Mouse (Mus musculus) MEL-GATA-1-ER (cell line): ENCODE results near the gene Rpl31.

Experiments
- DNase-seq: peaks from one replicate; pipeline ENCODE4 v3.0.0-alpha.2; 2012; ENCODE audit warnings: low read depth; ENCODE audit errors: extremely low read depth

Rpl31 gene

DNA sequence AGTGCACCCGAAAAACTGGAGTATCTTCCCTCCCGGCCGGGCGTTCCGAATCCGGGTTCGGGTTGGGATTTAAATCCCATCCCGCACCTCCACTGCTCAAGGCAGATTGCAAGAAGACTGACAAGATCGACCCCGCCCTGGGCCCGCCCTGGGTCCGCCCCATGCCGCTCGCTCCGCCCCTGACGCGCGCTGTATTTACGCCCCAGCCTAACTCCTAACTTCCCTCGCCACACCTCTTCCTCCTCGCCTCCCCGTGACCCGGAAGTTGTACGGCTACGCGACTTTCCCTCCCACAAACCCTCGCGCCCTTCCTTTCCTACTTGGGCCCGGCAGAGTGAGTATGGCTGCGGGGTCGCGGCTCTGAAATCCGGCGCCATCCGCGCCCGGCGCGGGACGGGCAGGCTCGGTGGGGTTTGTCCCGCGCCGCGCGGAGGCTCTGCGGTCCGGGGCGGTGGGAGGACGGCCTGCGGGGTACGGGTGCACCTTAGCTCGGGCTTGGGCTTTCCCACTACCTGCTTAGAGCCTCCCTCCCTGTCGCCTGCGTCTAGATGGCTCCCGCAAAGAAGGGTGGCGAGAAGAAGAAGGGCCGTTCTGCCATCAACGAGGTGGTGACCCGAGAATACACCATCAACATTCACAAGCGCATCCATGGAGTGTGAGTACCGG is at the start of gene Rpl31:
Gene Rpl31 (plus strand): TSS at position 242 of the 666 bp plus-strand sequence.
- DNase-seq = peak; percentile 82

DNA sequence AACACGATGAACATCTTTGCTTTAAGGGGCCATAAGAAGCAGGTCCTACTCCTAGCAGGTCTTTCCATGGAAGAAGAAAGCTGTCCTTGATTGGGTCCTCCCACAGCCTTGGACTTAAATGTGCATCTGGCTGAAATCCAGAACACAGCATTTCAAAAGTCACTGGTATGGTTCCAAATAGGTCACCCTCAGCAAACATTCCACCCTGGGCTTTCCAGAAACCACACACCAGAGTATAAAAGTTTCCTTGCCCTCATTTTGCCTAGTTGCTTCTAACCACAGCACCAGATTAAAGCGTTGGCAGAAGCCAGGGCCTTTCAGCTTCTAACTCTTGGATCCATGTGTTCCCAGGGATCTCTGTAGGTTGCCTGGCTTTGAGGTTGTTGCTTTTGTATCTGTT is 49.7 kb upstream of the Rpl31 start:
- no peak for DNase-seq

DNA sequence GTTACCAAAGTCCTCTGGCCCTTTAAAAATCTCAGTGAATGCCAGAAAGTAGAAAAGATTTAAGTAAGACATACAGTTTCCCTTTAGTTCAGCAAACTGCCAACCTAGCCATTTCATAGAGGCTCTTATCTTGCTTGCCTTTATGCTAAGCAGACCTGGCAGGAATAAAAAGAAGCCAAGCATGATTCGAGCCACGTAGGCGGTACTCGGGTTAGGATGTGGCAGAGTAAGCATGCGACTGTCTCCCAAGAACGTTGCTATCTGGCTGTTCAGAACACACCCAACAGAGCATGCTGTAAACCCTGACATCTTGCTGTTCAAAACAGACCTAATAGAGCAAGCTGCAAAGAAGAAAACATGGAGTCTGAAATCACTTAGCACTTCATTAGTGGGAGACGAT is 48.8 kb upstream of the Rpl31 start:
- DNase-seq = no peak

DNA sequence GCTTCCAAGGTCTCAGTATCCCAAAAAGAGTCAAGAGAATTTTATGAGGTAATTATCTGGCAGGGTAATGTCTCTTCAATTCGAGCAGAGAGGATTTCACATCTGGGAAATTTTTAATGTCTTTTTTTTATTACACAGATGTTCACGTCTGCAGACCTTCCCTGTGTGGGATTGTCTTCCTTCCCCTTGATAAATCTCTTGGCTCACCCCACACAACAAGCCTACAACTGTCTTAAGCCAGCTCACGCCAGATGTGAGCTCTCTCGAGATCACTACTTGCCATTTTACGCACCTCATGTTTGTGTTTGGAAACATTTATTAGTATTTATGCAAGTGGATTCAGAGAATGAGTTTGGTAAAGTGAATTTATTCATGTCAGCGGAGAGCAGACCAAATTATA is 45.7 kb upstream of the Rpl31 start:
- DNase-seq = no peak

DNA sequence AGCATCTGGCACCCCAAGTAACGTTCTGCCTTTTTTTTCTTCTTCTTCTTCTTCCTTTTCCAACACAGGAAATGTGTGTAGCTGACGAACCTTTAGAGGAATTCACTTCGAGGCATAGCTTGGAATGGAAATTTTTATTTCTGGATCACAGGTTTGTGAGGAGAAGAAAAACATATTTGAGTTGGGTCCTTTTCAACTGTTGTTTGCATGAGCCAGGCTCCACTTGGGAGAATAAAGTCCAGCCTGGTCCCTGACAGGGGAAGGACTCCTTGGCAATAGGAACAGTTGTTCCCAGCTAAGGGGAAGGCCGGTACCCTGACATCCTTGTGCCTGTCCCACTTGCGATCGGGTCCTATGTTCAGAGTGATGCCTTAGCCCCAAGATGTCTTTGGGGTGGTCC is 42.4 kb upstream of the Rpl31 start:
- no peak for DNase-seq

DNA sequence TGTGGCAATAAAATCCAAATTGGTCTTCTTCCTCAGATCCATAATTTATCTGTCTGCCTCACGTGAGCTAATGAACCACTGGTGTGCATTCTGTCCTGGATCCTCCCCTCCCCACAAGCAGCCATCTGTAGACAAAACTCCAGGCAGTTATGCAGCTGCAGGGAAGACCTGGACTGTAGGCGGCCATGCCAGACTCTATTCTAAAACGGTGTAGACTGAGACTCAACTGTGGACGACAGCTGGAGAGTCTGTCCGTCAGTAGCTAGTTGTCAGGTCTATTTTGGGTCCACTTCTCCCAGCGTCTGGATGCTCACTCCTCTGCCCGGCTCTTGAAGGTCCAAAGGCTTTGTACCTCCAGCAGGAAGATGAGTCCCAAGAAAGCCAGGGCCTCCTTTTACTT is 40.1 kb upstream of the Rpl31 start:
- no peak for DNase-seq

DNA sequence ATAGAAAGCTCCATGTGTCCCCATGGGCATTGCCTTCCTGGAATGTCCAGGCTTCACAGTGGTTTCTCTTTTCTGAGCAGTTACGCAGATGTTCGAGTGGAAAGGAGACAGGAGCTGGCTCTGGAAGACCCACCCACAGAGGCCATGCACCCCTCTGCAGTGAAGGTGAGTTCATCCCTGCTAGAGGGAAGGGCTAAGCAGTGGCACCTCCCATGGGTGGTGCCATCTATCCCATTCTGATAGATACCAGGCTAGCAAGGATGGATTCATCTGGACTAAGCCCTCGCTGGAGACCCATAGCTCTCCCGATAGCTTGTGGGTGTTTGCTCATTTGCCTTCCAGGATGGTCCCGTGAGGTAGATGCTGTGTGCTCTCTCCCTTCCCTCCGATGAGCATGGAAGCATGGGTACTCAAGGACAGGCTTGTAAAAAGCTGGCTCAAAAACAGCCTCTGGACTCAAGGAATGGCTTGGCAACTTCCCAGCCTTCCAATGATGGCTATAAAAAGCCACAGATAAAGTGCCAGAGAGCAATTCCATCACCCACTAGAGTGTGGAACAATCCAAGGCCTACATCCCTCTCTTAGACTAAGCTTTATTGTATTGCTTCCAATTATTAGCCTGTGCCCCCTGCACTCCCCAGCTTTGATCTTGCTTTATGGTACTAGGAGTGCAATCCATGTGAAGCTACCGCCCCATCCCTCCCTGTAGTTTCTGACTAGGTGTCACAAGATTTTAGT is 36.6 kb upstream of the Rpl31 start:
- DNase-seq = no peak

DNA sequence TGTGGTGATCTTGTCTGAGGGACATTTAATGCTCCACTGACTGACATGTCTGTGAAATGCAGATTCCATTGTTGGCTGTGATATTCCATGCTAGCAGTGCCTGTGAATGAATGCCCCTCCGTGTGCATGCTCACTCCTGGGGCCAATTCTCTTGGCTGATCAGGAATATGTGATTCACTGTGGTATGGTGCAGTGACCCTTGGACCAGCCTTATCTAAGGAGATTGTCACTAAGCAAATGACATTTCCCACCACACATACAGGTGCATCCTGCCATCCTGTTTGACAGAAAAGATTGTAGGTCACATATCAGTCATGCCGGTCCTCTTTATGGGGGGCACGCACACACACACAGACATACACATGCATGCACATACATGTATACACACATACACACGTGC is 35.2 kb upstream of the Rpl31 start:
- DNase-seq = no peak

DNA sequence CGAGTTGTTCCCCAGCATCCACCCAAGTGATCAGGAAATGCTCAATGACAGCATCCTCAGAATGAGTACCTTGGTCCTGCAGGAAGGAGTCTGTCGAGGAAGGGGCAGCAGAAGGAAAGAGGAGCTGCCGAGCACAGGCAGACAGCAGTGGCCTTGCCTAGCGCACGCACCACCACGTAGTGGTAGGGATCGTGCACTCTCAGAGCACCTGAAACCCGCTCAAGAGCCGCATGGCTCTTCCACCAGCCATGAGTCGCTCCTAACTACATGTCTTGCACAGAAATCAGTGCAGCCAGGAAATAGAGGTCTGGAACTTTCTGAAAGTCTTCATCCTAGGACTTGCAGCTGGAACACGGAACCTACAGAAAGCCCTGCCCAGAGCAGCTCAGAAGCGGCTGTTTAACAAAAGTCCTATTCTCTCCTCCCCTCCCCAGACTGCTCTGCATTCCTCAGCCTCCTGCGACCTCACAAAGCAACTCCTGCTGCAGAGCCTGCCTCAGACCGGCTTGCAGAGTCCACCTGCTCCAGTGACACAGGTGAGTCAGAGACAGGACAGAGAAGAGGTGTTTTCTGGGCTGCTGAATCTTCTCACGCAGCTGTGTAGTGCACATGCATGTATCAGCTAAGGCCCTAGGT is 32.0 kb upstream of the Rpl31 start:
- no peak for DNase-seq

DNA sequence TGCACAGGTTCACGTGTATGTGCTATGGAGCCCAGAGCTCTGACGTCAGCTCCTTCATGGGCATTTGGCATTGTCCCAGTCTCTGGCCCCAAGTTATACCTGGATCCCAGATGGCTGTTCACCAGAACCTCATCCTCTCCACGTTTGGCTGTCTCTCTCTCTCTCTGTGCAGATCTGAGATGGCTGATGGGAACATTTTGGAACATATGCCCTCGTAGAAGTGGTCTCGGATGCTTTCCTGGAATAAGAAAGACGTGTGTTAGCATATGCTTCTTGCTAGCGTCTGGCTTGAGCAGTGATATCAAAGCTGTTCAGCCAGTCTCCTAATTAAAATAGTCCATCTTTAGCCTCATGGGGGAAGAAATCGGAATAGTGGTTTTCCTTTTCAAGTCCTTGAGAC is 30.9 kb upstream of the Rpl31 start:
- no peak for DNase-seq

DNA sequence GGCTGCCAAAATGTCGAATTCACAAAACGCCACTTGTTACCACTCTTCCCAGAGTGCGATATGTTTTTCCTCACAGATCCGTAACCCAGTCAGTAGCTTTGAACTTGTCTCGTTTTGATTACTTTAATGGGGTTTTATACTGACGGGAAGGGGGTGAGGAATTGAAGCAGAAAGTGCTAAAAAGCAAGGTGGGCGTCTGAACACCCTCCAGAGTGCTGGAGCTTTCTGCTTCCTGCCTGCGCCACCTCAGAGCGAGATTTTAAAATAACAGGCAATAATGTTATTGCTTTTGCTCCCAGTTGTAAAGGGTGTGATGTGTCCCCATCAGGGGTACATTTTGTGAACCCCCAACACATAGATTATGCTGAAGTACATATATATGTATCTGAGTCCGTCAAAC is 28.8 kb upstream of the Rpl31 start:
- no peak for DNase-seq

DNA sequence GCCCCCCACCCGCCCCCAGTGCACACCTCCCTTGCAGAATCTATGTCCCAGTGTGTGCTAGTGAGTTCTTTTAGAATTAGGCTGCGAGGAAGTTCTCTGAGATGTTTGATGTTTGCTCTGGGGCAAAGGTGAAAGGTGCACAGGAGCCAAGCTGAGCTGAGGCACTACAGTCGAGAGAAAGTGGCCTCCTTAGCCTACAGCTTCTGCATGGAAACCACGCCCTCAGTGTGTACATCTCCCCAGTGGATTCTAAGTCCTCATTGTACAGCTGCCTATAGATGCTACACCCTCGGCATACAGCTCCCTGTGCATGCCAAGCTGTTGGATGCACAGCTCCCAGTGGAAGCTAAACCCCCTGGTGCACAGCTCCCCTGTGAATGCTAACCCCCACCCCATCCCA is 28.2 kb upstream of the Rpl31 start:
- no peak for DNase-seq

DNA sequence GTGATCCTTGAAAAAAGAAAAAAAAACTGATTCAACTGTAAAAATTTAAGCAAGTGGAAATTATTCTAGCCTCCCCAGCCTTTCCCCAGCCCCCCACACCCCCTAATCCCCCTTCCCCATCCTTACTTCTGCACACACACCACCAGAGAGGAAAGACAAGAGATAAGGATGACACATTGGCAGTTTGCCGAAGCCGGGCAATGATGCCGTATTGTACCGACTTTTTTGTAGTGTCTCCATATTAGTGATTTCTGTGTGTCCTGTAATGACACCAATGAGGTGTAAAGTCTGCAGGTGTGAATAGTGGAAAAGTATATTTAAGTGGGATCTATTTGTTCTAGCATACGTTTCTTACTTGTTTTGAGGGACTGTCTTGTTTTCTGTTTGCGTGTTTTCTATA is 27.5 kb upstream of the Rpl31 start:
- DNase-seq = peak; percentile 31

DNA sequence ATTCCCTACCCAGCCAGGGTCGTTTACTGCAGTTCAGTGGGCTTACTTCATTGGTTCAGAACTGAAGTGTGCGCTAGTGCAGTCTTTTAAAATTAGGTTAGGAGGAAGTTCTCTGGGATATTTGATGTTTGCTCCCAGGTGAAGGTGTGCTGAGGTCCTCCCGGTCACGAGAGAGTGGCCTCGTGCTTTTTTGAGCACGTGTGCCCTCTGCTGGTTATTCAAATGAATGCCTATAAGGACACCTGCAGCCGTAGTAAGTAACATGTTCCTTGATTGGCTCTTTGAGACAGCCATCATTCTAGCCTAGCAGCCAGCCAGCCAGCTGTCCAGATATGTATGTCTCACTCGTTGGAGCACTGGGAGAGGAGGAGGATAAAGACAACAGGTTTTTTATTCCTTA is 27.0 kb upstream of the Rpl31 start:
- peak; percentile 38 for DNase-seq

DNA sequence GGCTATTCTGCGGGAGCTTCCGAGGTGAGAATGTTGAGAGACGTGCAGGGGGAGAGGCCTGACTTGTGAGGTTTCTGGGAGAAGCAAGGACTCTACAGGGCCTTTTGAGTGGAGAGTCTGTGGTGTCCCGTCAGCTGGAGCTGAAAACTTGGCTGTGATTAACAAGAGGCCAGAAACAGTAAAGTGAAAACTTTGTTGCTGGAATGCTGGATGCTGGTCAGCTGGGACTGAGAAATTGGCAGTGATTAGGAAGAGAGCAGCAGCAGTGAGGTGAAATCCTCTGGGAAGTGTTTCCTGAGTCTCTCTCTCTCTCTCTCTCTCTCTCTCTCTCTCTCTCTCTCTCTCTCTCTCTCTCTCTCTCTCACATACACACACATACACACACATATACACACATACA is 25.8 kb upstream of the Rpl31 start:
- DNase-seq = no peak

DNA sequence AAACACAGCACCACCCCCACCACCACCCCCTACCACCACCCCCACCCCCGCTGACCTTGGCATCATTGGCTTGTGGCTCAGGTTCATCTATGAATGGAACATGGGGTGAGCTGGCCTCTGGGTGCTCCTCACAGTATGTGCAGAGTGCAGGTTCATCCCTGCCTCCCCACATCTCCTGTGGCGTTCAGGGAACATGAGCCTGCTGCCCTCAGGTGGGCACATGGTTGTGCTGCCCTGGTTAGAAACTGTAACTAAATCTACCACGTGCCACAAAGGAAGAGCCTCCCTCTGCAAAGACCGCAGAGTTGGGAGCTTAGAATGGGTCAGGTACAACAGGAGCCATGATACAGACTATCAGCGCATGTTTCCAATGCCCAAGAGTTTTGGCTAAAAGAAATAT is 24.4 kb upstream of the Rpl31 start:
- DNase-seq = no peak

DNA sequence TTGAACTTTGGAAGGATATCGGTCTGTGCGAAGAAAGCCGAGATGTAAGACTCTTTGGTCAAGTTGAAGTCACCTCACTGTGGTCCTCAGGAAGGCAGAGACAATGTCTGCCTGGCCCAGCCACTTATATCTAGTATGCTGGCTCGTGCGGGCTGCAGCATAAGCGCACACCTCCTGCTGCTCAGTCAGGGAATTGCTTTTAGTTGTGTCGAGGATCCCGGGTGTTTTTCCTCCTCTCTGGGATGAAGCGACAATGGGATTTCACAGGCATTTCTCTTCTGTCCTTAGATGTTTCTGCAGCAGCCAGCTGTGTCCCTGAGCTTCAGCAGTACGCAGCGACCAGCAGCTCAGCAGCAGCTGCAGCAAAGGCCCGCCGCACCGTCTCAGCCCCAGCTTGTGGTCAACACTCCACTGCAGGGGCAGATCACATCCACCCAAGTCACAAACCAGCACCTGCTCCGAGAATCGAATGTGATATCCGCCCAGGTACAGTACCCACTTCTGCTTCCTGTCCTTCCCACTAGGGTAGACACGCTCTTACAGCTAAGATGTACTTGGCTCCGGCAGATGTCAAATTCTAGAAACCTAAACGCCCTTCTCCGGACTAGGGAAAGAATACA is 22.6 kb upstream of the Rpl31 start:
- DNase-seq = no peak

DNA sequence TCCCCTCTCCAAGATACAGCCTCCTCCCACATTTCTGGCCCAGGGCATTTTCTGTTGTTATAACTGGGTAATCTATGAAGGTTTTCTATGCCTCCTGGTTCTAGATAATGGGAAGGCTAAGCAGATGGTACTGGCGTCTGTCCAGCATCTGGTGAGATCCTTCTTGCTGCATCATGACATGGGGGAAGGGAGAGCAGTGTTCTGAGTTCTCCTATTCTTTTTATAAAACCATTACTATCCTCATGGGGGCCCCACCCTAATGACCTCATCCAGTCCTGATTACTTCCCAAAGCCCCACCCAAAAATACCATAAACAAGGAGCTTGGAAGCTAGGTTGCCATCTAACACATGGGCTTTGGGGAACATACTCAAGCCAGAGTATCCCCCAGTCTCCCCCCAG is 18.6 kb upstream of the Rpl31 start:
- DNase-seq = no peak

DNA sequence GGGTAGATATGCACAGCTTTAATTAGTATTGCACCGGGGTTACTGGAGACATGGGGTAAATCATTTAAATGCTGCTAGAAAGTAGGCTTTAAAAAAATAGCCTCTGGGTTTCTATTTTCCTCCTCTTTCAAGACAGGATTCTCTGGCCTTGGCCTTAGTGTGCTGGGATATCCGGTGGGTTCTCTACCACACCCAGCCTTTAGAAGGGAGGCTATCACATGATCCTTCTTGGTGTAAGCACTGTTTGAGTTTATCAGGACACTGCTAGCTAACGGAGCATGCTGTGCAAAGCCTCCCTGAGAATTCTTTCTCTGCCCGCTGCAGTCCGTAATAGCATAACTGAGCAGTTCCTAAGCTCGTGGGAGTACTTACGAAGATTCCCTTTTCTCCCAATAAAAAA is 18.2 kb upstream of the Rpl31 start:
- no peak for DNase-seq

DNA sequence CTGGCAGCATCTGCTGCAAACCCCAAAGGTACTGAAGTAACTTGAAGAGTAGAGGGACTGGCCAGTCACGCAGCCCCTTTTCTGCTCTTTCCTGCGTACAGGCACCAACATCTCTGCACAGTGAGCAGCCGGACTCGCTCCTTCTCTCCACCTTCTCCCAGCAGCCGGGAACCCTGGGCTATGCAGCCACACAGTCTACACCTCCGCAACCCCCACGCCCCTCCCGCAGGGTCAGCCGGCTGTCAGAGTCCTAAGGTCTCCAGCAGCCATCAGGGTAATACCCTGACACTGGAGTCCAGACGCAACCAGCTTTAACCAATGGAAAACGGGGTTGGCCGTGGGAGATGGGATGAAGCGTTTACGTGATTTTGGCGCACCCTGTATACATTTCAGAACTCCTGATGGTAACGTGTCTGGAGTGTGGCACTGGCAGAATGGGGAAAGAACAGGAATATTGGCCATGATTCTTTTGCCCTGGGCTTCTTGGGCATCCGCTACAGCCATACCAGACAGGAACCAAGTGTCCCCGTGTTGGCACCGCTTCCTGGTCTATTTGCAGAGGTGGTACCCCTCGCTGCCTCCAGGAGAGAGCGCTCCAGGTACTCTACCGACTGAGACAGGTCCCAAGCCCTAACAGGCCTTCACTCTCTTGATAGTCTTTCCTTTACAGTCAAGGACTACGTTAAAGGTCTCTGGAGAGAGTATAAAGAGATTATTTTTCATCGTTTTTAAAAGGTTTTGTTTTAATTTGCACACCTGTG is 5.7 kb upstream of the Rpl31 start:
- DNase-seq = no peak

DNA sequence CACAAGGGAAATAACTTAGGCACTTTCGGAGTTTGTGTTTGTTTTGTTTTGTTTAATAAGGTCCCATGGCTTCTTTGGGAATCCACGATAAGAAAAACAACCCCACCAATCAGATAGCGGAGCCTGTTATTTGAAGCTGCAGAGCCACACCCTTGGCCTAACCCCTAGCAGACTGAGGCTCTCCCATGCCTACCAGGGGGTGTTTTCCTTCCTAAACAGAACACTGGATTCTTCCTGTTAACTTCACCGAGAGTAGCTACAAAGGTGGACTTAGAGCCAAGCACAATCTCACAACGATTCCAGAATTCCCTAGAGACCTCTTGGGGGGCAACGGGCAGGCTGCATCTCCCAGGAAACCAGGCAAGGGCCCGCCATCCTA is 5.1 kb upstream of the Rpl31 start:
- DNase-seq = no peak

DNA sequence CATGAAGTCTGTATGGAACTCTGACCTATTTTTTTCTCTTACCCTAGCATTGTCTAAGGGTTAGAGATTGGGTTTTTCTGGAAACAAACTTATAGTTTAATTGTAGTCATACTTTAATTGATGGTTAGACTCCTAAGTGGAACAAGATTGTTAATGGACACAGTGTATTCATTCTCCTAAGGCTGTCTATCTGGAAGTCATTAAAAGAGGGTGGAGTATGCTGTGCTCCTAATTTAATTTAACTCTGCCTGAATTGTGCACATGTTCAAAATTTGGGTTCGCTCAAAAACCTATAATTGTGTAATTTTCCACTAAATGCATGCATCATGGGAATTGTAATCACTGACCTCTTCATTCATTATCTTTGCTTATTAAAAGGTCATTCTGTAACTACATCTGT is 2.1 kb upstream of the Rpl31 start:
- no peak for DNase-seq
